Mouse (Mus musculus): Measurements from ENCODE around the gene Nadk2.

Nadk2 gene

DNA sequence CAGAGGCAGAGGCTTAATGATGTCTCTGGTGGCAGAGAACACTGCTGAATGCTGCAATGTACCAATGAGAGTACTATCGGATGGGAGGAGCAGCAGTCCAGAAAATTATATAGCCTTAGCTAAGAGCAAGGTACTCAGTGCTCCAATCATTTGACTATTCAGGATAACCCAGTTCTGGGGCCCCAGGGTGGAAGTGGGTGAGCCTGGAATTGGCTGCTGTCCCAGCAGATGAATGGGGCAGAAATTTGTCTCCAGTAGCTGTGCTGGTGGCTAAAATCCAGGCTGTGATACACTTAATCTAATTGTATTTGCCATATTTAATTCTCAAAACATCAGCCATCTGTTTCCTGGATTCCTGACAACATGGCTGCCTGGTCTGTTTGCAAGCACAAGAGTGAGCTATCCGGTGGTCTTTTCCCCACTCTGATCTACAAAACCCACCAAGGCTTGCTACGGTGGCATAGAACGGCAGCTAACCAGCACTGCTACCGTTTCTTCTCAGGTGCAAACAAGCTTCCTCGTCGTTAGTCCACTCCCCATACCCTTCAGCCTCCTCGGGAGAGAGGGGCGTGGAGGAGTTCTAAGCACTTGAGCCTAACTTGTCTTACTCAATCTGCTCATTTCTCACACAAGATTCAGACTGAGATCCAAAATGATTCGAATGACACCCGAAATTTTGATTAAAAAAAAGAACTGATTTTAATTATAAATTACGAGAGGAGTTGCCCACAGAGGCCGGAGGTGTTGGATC, 61.8 kb downstream of the Nadk2 start:
- peak; percentile 67 for DNase-seq

DNA sequence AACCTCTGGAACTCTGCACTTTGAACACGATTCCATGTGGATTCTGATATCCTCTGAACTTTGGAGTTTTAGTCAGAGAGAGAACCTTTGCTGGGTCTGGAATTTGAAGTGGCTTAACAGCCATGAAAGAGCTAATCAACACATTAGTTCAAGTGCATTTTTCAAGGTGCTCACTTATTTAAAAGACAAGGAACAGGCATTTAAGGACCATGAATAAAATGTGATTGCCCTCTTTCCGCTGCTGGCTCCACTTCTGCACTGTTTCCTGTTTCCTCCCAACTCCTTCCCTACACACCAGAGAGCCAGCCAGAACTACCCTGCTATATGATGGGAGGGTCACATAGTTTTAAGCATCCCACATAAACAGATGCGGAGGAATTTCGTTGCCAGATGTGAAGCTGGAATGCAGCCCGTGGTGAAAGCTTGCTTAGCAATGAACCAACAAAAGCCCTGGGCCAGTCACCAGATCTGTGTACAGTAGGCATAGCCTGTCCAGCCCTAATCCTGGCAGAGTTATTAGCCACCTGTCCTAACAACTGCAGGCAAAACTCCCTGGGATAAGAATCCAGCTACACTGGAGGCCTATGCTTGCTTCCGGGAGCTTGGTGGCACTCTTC, 63.9 kb downstream of the Nadk2 start:
- DNase-seq, result no peak

DNA sequence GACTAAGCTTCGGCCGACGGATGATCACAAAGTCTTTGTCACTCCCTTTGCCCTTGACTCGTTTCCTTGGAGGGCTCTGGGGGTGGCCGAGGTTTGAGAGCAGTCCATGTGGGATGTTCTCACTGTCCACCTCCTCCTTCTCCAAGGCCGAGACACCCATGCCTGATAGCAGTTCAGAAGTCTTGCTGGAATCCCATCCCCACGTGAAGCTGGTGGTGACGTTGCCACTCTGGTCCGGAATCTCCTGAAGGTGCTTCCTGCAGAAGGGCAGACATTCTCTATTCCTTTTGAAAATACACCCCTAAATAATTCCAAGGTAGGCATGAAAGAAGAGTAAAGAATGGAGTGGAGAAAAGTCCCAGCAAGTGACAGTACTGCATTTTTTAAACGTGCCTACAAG, 68.4 kb downstream of the Nadk2 start:
- DNase-seq, result no peak

DNA sequence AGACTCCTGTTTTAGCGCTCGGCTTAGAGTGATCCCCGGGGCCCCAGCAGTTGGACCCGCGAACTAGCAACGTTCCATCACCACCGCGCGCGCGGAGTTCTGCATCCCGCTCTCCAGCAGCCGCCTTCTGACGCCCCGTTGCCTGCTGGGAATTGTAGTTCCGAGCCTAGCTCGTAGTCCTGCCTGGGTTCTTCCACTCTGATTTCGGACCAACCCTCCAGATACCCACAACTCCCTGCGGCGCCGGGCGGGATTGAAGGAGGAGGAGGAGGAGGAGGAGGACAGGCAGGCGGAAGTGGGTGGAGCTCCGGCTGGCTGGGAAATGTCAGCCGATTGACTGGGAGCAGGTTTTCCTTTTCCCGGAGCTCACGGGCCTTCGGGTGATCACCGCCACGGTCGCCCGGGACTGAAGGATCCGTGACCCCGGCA, 69.2 kb downstream of the Nadk2 start, which contains the start of gene Lmbrd2:
TSS of gene Lmbrd2 (plus strand) at position 299 of the 429 bp plus-strand sequence.
- DNase-seq, result peak; percentile 98

DNA sequence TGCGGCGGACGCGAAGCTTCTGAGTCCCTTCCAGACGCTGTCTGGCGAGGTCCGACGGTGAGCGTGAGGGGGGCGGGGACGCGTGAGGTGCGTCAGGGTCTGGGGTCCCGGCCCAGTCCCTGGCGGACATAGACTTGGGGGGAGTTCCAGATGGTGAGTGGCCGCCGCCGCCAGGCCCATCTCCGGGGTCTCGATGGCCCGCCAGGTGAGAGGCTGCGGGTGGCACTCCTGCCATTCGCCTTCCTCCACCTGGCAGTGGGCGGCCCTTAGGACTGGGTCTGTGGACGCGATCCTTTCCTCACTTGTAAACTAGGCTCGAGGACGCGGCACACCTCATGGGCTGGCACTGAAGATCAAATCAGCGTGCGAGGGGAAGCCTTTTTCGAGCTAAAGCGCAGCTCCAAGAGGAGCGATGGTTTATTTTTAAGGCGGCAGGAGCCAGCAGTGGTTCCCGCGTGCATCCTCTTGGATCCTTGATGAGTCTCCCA, 69.7 kb downstream of the Nadk2 start:
- no peak for DNase-seq

DNA sequence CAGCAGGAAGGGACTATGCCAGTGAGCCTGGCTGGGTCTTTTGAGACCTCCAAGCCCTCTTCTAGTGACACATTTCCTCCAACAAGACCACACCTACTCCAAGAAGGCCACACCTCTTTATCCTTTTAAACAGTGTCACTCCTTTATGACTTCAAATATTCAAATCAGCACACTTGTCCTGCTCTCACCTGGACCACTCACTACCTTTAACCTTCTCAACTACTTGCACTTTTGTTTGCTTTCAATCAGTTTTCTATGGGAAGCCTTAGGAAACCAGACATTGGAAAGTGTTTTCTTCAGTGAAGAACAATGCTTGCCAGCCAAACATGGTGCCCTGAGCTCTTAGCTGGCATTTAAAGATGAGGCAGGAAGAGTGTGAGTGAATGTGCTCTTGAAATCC, 84.3 kb downstream of the Nadk2 start, which contains the start of gene Skp2:
TSS of gene Skp2 (minus strand) at position 101 of the 400 bp plus-strand sequence.
- no peak for DNase-seq
